Mouse (Mus musculus): ENCODE measurements around the gene Rps18. TPM values are rescaled to one million over a fixed set of nuclear protein-coding genes. Genes with fewer than 3 reads are reported as not detected.

The Rps18 gene
- total and polyA plus RNA-seq, 3 experiments: 286 to 1,183 TPM; not detected in 1

- Histone ChIP-seq H3K79me2 (ENCODE audit: control insufficient read depth, insufficient read depth, low read length, poor library complexity) (peaks cover 32% of the 10 kb centered on the region), H3K27me3 (ENCODE audit: control insufficient read depth in 1 of 2, insufficient read depth in 2 of 2, low read length in 2 of 2) (no peaks in the 10 kb centered on the region), H3K9me3 (replicated peaks; ENCODE audit: insufficient read depth, low read length) (no peaks in the 10 kb centered on the region), H3K4me1 (ENCODE audit: control insufficient read depth in 1 of 2, insufficient read depth in 2 of 2, low read length in 2 of 2) (peaks cover 4 to 20% of the 10 kb centered on the region in 2 experiments; a peak in 3 of 4 replicates), H3K4me3 (ENCODE audit: control insufficient read depth in 1 of 2, insufficient read depth in 1 of 2, low read depth in 2 of 2, low read length in 2 of 2) (peak overlapping the region; percentile 76 to 90), H3K36me3 (ENCODE audit: control insufficient read depth in 1 of 2, insufficient read depth in 2 of 2, low read length in 2 of 2) (peaks cover 0 to 16% of the 10 kb centered on the region in 2 experiments), H3K27ac (ENCODE audit: control insufficient read depth, low read depth, low read length) (no peak overlapping the region), H3K9ac (ENCODE audit: control insufficient read depth, low read depth, low read length, poor library complexity, severe bottlenecking) (peak overlapping the region; percentile 91)
- peak in 2 of 3 experiments; percentile 29 to 61; a peak in 4 of 6 replicates for TF ChIP-seq CTCF (IDR thresholded peaks at IDR 0.05 in 2 of 3, conservative IDR thresholded peaks at IDR 0.05 in 1 of 3; ENCODE audit: control insufficient read depth in 1 of 3, insufficient read depth in 1 of 3, low read depth in 2 of 3, low read length in 3 of 3, poor library complexity in 1 of 3, severe bottlenecking in 1 of 3)
- TF ChIP-seq EP300 (IDR thresholded peaks at IDR 0.05; ENCODE audit: low read depth in 1 of 2, low read length in 2 of 2): no peak
- TF ChIP-seq USF1 (IDR thresholded peaks at IDR 0.05; ENCODE audit: low read depth, low read length): no peak
- TF ChIP-seq ZNF384 (IDR thresholded peaks at IDR 0.05; ENCODE audit: low read depth, low read length): peak; percentile 65
- no peak for TF ChIP-seq MAX (IDR thresholded peaks at IDR 0.05; ENCODE audit: low read length)
- TF ChIP-seq KAT2A (conservative IDR thresholded peaks at IDR 0.05; ENCODE audit: low read depth, low read length): no peak
- no peak for TF ChIP-seq MYC (IDR thresholded peaks at IDR 0.05; ENCODE audit: low read depth, low read length)
- peak; percentile 36 for TF ChIP-seq SMC3 (IDR thresholded peaks at IDR 0.05; ENCODE audit: low read depth, low read length)
- no peak for TF ChIP-seq CHD2 (IDR thresholded peaks at IDR 0.05; ENCODE audit: low read length)
- DNase-seq (ENCODE audit: low read depth, low spot score): peak; percentile 58
These were observed 45.3 kb downstream of the Rps18 start for GRCm38 (mm10) chr17:33910346-33911051.

- peaks cover 0 to 13% of the 10 kb centered on the region in 2 experiments for H3K36me3 ChIP-seq (ENCODE audit: control insufficient read depth in 1 of 2, insufficient read depth in 2 of 2, low read length in 2 of 2)
- H3K27ac ChIP-seq (ENCODE audit: control insufficient read depth, low read depth, low read length): peak overlapping the region; percentile 75
- H3K27me3 ChIP-seq (ENCODE audit: control insufficient read depth in 1 of 2, insufficient read depth in 2 of 2, low read length in 2 of 2): no peaks in the 10 kb centered on the region
- TF ChIP-seq ELF1 (IDR thresholded peaks at IDR 0.05; ENCODE audit: low read depth, low read length) (0 out of 2 replicates have a peak, but pooled peaks have one; percentile 14), MXI1 (IDR thresholded peaks at IDR 0.05; ENCODE audit: low read depth, low read length) (no peak), MAX (IDR thresholded peaks at IDR 0.05; ENCODE audit: low read length) (peak; percentile 55; the same call in 1 of the 2 replicates), HCFC1 (IDR thresholded peaks at IDR 0.05; ENCODE audit: low read depth, low read length) (0 out of 2 replicates have a peak, but pooled peaks have one; percentile 22), MAZ (IDR thresholded peaks at IDR 0.05; ENCODE audit: low read depth, low read length) (no peak), MYC (IDR thresholded peaks at IDR 0.05; ENCODE audit: low read depth, low read length) (0 out of 2 replicates have a peak, but pooled peaks have one; percentile 41), GATA1 (IDR thresholded peaks at IDR 0.05; ENCODE audit: low read depth, low read length) (no peak), TBP (IDR thresholded peaks at IDR 0.05; ENCODE audit: low read depth, low read length) (peak; percentile 43; the same call in 1 of the 2 replicates), MEF2A (IDR thresholded peaks at IDR 0.05; ENCODE audit: extremely low read depth, insufficient replicate concordance, low read depth, low read length, poor library complexity, severe bottlenecking) (no peak), ETS1 (IDR thresholded peaks at IDR 0.05; ENCODE audit: low read depth, low read length) (peak; percentile 67), CTCF (IDR thresholded peaks at IDR 0.05 in 2 of 3, conservative IDR thresholded peaks at IDR 0.05 in 1 of 3; ENCODE audit: control insufficient read depth in 1 of 3, insufficient read depth in 1 of 3, low read depth in 2 of 3, low read length in 3 of 3, poor library complexity in 1 of 3, severe bottlenecking in 1 of 3) (no peak), SIN3A (IDR thresholded peaks at IDR 0.05; ENCODE audit: low read length) (peak; percentile 22; the same call in 1 of the 2 replicates), RCOR1 (IDR thresholded peaks at IDR 0.05; ENCODE audit: low read depth, low read length) (no peak)
- peak overlapping the region; percentile 91 for H3K9ac ChIP-seq (ENCODE audit: control insufficient read depth, low read depth, low read length, poor library complexity, severe bottlenecking)
- peak; percentile 75 for DNase-seq (ENCODE audit: low read depth, low spot score)
- peaks cover 32% of the 10 kb centered on the region for H3K79me2 ChIP-seq (ENCODE audit: control insufficient read depth, insufficient read depth, low read length, poor library complexity)
- H3K9me3 ChIP-seq (replicated peaks; ENCODE audit: insufficient read depth, low read length): no peaks in the 10 kb centered on the region
- peaks cover 0 to 14% of the 10 kb centered on the region in 2 experiments; a peak in 2 of 4 replicates for H3K4me1 ChIP-seq (ENCODE audit: control insufficient read depth in 1 of 2, insufficient read depth in 2 of 2, low read length in 2 of 2)
- peak overlapping the region; percentile 76 to 90 for H3K4me3 ChIP-seq (ENCODE audit: control insufficient read depth in 1 of 2, insufficient read depth in 1 of 2, low read depth in 2 of 2, low read length in 2 of 2)
These were observed 45.9 kb downstream of the Rps18 start for GRCm38 (mm10) chr17:33909869-33910250.

All from MEL (cell line).